Mouse (Mus musculus): ENCODE data around the gene Nfix.

Gene Nfix

DNA sequence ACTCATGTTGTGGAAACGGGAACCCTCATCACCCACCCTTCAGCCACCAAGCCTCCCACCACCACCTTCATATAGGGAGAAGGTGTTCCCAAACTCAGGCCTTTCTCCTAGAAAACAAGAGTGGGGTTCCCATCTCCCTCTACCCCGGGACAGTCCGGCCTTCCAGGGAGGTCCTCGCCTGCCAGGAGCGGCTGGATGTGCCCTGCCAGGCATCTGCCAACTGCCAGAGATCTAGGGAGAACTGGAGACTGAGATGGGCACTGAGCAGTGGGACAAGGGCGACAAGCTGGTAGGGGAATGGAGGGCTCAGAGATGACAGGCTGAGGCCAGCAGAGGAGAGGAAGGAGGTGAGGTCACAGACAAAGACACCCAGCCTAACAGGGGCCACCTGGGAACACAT, 66.2 kb downstream of the Nfix start:
- no peak for DNase-seq

DNA sequence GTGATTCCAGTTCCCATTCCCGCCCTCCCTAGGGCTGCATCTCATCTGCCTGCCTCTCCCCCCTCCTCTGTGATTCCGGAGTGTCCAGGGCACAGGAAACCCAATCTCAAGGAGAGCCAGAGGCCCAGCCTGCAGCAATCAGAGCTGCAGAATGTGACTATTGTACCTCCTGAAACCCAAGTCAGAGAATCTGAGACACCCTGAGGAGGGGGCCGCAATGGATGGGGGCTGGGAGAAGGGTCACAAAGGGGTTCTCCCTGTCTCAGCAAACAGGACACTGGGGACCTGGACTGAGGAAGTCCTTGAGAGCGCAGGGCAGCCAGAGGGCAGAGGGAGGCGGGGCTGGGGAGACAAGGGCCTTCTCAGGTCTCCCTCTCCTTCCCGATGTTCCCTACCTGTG, 67.1 kb downstream of the Nfix start:
- no peak for DNase-seq

- DNase-seq = no peak
Observed at GRCm38 (mm10) chr8:84732545-84732944, 67.6 kb downstream of the Nfix start.

DNA sequence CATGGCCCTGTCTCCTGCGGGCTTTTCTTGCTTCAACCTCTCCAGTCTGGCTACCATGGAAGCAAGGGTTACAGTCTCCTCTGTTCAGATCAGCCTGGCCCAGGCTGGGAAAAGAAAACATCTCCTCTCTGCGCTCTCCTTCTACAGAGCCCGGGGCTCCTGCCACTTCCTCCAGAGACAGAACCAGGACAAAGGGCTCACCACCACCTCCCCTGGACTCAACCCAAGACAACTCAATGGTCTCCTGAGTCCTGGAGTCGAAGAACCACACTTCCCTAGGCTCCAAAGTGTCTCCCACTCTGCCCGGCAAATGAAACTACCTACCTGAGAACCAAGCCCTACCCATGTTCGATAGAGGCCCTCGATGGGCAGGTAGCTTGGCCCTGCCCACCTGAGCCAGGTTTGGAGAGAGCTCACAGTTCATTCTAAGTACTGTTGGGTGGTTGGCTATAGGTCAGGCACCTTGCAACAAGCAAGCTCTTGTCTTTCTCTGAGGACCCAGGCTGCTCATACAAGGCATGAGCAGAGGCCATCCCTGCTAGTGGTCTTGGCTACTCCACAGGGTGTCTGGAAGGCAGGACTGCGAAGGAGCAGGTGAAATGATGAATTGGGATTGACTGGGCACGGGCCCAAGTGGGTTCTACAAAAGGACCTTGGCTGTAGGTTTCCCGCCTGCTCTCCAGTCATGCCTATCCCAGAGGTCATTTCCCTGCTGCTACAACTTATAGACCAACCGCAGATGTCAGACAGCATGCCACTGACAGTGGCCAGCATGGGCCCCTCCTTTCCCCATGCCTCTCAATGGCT, 68.6 kb downstream of the Nfix start:
- DNase-seq = no peak

GRCm38 (mm10) chr8:84730541-84731370, 69.4 kb downstream of the Nfix start:
- no peak for DNase-seq

GRCm38 (mm10) chr8:84729921-84730362, 70.2 kb downstream of the Nfix start:
- DNase-seq = no peak

GRCm38 (mm10) chr8:84728474-84728873, 71.7 kb downstream of the Nfix start:
- no peak for DNase-seq

DNA sequence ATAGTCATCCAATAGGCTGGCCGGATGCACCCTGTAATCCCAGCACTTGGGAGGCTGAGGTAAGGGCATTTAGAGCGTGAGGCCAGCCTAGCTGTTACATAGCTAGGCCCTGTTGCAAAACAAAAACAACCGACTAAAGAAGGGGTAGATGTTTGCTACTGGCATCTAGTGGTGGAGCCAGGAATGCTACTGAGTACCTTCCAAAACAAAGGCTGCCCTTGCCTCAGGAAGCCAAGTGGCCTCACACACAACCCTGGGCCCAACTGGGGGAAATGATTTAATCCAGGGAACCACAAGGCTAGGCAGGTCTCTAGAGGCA, 74.2 kb downstream of the Nfix start:
- DNase-seq = no peak

GRCm38 (mm10) chr8:84725246-84725940, 74.8 kb downstream of the Nfix start:
- no peak for DNase-seq

- no peak for DNase-seq
Observed at GRCm38 (mm10) chr8:84724683-84725082, 75.5 kb downstream of the Nfix start.

- peak in 1 of 2 experiments; percentile 20 for DNase-seq
Observed at GRCm38 (mm10) chr8:84723571-84723900, 76.6 kb downstream of the Nfix start.

GRCm38 (mm10) chr8:84722850-84723570, 77.1 kb downstream of the Nfix start, which contains the start of gene G430095P16Rik:
G430095P16Rik (plus strand) TSS chr8:84723007.
- DNase-seq = peak; percentile 52 to 53

- no peak for DNase-seq
Observed at GRCm38 (mm10) chr8:84722530-84722849, 77.7 kb downstream of the Nfix start.

GRCm38 (mm10) chr8:84718959-84719690, 81.0 kb downstream of the Nfix start:
- no peak for DNase-seq

DNA sequence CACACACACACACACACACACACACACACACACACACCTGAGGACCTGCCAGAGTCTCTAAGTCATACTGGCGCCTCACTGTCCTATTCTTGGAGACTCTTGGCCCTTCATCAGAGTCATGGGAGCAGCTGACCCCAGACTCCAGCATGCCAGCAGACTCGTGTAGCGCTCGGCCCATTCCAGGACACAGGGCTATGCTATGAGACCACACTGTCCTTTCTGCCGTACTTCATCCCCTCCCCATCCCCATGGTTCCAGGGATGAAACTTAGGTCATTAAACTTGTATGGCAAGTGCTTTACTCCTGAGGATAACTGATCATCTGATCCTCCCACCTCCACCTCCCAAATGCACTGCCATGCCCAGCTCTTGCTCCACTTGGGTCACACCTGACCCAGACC, 81.7 kb downstream of the Nfix start:
- DNase-seq = no peak

GRCm38 (mm10) chr8:84716790-84717189, 83.4 kb downstream of the Nfix start:
- no peak for DNase-seq

DNA sequence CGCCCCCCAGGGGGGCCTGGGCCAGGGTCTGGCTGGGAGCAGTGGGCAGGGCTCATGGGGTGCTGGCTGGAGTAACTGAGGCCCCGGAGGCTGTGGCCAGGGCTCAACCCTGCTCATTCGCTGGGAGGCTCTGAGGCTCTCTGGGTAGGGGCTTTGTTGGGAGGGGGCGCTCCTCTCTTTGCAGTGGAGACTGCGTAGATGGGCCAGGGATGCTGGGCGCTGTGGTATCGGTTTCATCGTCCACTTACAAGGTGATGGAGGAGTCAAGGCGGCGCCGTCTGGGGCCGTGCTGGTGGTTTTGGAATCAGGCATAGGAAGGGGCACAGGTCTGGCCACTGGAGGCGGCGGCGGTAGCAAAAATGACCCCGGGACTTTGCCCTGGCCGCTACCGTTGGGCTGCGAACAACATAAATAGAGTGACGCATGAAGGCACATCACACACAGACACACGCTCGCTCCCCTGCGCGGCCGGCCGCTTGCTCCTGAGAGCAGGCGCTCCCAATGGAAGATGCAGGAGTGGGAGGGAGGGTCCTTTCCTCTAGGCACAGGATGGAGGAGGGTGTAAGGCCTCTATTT, 84.2 kb downstream of the Nfix start:
- no peak for DNase-seq

GRCm38 (mm10) chr8:84714161-84714560, 86.0 kb downstream of the Nfix start:
- no peak for DNase-seq

GRCm38 (mm10) chr8:84713381-84713780, 86.8 kb downstream of the Nfix start:
- no peak for DNase-seq

- no peak for DNase-seq
Observed at GRCm38 (mm10) chr8:84712759-84713120, 87.4 kb downstream of the Nfix start.

GRCm38 (mm10) chr8:84711933-84712758, 88.0 kb downstream of the Nfix start:
- no peak for DNase-seq
